Mouse (Mus musculus) bone marrow macrophage, adult 2 months (primary cell): ENCODE measurements around the gene Rere. TPM values are rescaled to one million over a fixed set of nuclear protein-coding genes. Genes with fewer than 3 reads are reported as not detected.

Source experiments
- H3K27ac ChIP-seq: 2 replicates; pipeline ENCODE4 v1.5.1; 2012; ENCODE audit warnings: low read depth, low read length; ENCODE audit not compliant: insufficient read depth
- H3K4me1 ChIP-seq: 2 replicates; pipeline ENCODE4 v1.6.1; 2012; ENCODE audit warnings: low read length; ENCODE audit not compliant: control insufficient read depth, insufficient read depth
- H3K4me3 ChIP-seq: 2 replicates; pipeline ENCODE4 v1.5.1; 2012; ENCODE audit warnings: mild to moderate bottlenecking, low read length, moderate library complexity; ENCODE audit not compliant: insufficient read depth
- CTCF ChIP-seq: IDR thresholded peaks from 2 replicates; pipeline ENCODE4 v1.5.1; 2012; ENCODE audit warnings: low read depth, mild to moderate bottlenecking, low read length, moderate library complexity
- POLR2A ChIP-seq: IDR thresholded peaks from 2 replicates; pipeline ENCODE4 v1.6.1; 2012; ENCODE audit warnings: mild to moderate bottlenecking, low read depth, low read length, borderline replicate concordance
- polyA plus RNA-seq: library from polyadenylated mRNA; stranded (reverse); fragments of >200 nt; gene quantifications from 2 replicates; pipeline ENCODE4 v1.2.4, GENCODE M21; 2012; ENCODE audit not compliant: missing spikeins, insufficient read depth, insufficient read length

Rere gene
- polyA plus RNA-seq, 1 experiment, result 90.2 TPM

- H3K27ac ChIP-seq, result peak overlapping the region; percentile 70
- peak overlapping the region; percentile 88 for H3K4me3 ChIP-seq
- TF ChIP-seq CTCF (no peak), POLR2A (no peak)
- H3K4me1 ChIP-seq, result peaks cover 46% of the 10 kb centered on the region
These were observed 42.4 kb upstream of the Rere start for GRCm38 (mm10) chr4:150239087-150239480.

GRCm38 (mm10) chr4:150239503-150239902 is 41.9 kb upstream of the Rere start:
- Histone ChIP-seq H3K4me1 (peaks cover 45% of the 10 kb centered on the region), H3K27ac (peak overlapping the region; percentile 70), H3K4me3 (peak overlapping the region; percentile 88)
- TF ChIP-seq POLR2A, result no peak
- TF ChIP-seq CTCF, result no peak

GRCm38 (mm10) chr4:150239951-150240368 is 41.5 kb upstream of the Rere start:
- H3K27ac ChIP-seq, result peak overlapping the region; percentile 70
- peak overlapping the region; percentile 88 for H3K4me3 ChIP-seq
- TF ChIP-seq CTCF (peak; percentile 91), POLR2A (no peak)
- peaks cover 41% of the 10 kb centered on the region for H3K4me1 ChIP-seq

- Histone ChIP-seq H3K4me1 (peaks cover 40% of the 10 kb centered on the region), H3K27ac (no peak overlapping the region), H3K4me3 (peak overlapping the region; percentile 20; the same call in 1 of the 2 replicates)
- no peak for TF ChIP-seq POLR2A
- 0 out of 2 replicates have a peak, but pooled peaks have one; percentile 14 for TF ChIP-seq CTCF
These were observed 41.0 kb upstream of the Rere start for GRCm38 (mm10) chr4:150240381-150240886.

GRCm38 (mm10) chr4:150241708-150242107 is 39.7 kb upstream of the Rere start:
- peaks cover 38% of the 10 kb centered on the region for H3K4me1 ChIP-seq
- no peak for TF ChIP-seq CTCF
- no peak for TF ChIP-seq POLR2A
- H3K4me3 ChIP-seq, result no peak overlapping the region
- 0 out of 2 replicates have a peak overlapping the region, but pooled peaks have one; percentile 3 for H3K27ac ChIP-seq

- Histone ChIP-seq H3K4me3 (no peak overlapping the region), H3K4me1 (peaks cover 38% of the 10 kb centered on the region), H3K27ac (0 out of 2 replicates have a peak overlapping the region, but pooled peaks have one; percentile 5)
- TF ChIP-seq POLR2A (no peak), CTCF (no peak)
These were observed 38.7 kb upstream of the Rere start for GRCm38 (mm10) chr4:150242745-150243144.

- no peak for TF ChIP-seq CTCF
- no peak for TF ChIP-seq POLR2A
- Histone ChIP-seq H3K27ac (no peak overlapping the region), H3K4me3 (no peak overlapping the region), H3K4me1 (peaks cover 24% of the 10 kb centered on the region)
These were observed 35.6 kb upstream of the Rere start for GRCm38 (mm10) chr4:150245876-150246275.

GRCm38 (mm10) chr4:150248009-150248408 is 33.4 kb upstream of the Rere start:
- no peak overlapping the region for H3K27ac ChIP-seq
- TF ChIP-seq POLR2A (no peak), CTCF (peak; percentile 55)
- peaks cover 4% of the 10 kb centered on the region for H3K4me1 ChIP-seq

GRCm38 (mm10) chr4:150248917-150249316 is 32.5 kb upstream of the Rere start:
- no peak overlapping the region for H3K4me3 ChIP-seq
- no peak overlapping the region for H3K27ac ChIP-seq
- H3K4me1 ChIP-seq, result no peaks in the 10 kb centered on the region
- TF ChIP-seq POLR2A, result no peak
- no peak for TF ChIP-seq CTCF

More at GRCm38 (mm10) chr4:150248009-150248408, 33.4 kb upstream of the Rere start:
- H3K4me3 ChIP-seq, result no peak overlapping the region

- no peak for TF ChIP-seq CTCF
- no peak for TF ChIP-seq POLR2A
- no peak overlapping the region for H3K4me3 ChIP-seq
These were observed 31.6 kb upstream of the Rere start for GRCm38 (mm10) chr4:150249731-150250270.

More at GRCm38 (mm10) chr4:150249731-150250270, 31.6 kb upstream of the Rere start:
- H3K27ac ChIP-seq, result no peak overlapping the region
- no peaks in the 10 kb centered on the region for H3K4me1 ChIP-seq
